Mouse (Mus musculus): Measurements from ENCODE around the gene Fam192a. TPM values are rescaled to one million over a fixed set of nuclear protein-coding genes. Genes with fewer than 3 reads are reported as not detected.

The Fam192a gene
- polyA plus RNA-seq, 1 experiment from 2014 or later = 109 TPM

- H3K27me3 ChIP-seq (ENCODE audit: control insufficient read depth, insufficient read depth, low read length) = peaks cover 13% of the 10 kb centered on the region
- WGBS = 91% methylated on average over 2 of the region's 2 CpGs
- DNase-seq (ENCODE audit: low spot score) = no peak
- no peak overlapping the region for H3K9ac ChIP-seq (replicated peaks; ENCODE audit: low read length)
- H3K4me2 ChIP-seq (ENCODE audit: low read depth, low read length) = no peak overlapping the region
- no peaks in the 10 kb centered on the region for H3K4me1 ChIP-seq (ENCODE audit: control insufficient read depth, insufficient read depth, low read length)
- no peak for ATAC-seq (replicated peaks; ENCODE audit: insufficient number of reproducible peaks, low FRiP score, low TSS enrichment, low read depth)
- H3K27ac ChIP-seq (replicated peaks; ENCODE audit: low read depth, low read length) = no peak overlapping the region
- no peaks in the 10 kb centered on the region for H3K9me3 ChIP-seq (replicated peaks; ENCODE audit: control insufficient read depth, low read length)
- no peak overlapping the region for H3K4me3 ChIP-seq (ENCODE audit: low read depth, low read length)
- H3K36me3 ChIP-seq (replicated peaks; ENCODE audit: control insufficient read depth, insufficient read depth, low read depth, low read length) = no peaks in the 10 kb centered on the region
Observed at GRCm38 (mm10) chr8:94537456-94537855, 64.3 kb downstream of the Fam192a start.

- H3K4me2 ChIP-seq (ENCODE audit: low read depth, low read length) = no peak overlapping the region
- 89% methylated on average over 7 of the region's 7 CpGs for WGBS
- DNase-seq (ENCODE audit: low spot score) (no peak), ATAC-seq (replicated peaks; ENCODE audit: insufficient number of reproducible peaks, low FRiP score, low TSS enrichment, low read depth) (no peak)
- no peak overlapping the region for H3K4me3 ChIP-seq (ENCODE audit: low read depth, low read length)
- H3K4me1 ChIP-seq (ENCODE audit: control insufficient read depth, insufficient read depth, low read length) = no peaks in the 10 kb centered on the region
- peaks cover 16% of the 10 kb centered on the region for H3K27me3 ChIP-seq (ENCODE audit: control insufficient read depth, insufficient read depth, low read length)
- H3K9ac ChIP-seq (replicated peaks; ENCODE audit: low read length) = no peak overlapping the region
- no peaks in the 10 kb centered on the region for H3K9me3 ChIP-seq (replicated peaks; ENCODE audit: control insufficient read depth, low read length)
- no peak overlapping the region for H3K27ac ChIP-seq (replicated peaks; ENCODE audit: low read depth, low read length)
- H3K36me3 ChIP-seq (replicated peaks; ENCODE audit: control insufficient read depth, insufficient read depth, low read depth, low read length) = no peaks in the 10 kb centered on the region
Observed at GRCm38 (mm10) chr8:94535631-94536030, 66.2 kb downstream of the Fam192a start.

- DNase-seq (ENCODE audit: low spot score) = no peak
- Histone ChIP-seq H3K4me1 (ENCODE audit: control insufficient read depth, insufficient read depth, low read length) (no peaks in the 10 kb centered on the region), H3K36me3 (replicated peaks; ENCODE audit: control insufficient read depth, insufficient read depth, low read depth, low read length) (no peaks in the 10 kb centered on the region), H3K9me3 (replicated peaks; ENCODE audit: control insufficient read depth, low read length) (no peaks in the 10 kb centered on the region), H3K9ac (replicated peaks; ENCODE audit: low read length) (no peak overlapping the region), H3K27ac (replicated peaks; ENCODE audit: low read depth, low read length) (no peak overlapping the region), H3K27me3 (ENCODE audit: control insufficient read depth, insufficient read depth, low read length) (peaks cover 16% of the 10 kb centered on the region), H3K4me2 (ENCODE audit: low read depth, low read length) (no peak overlapping the region), H3K4me3 (ENCODE audit: low read depth, low read length) (no peak overlapping the region)
- ATAC-seq (replicated peaks; ENCODE audit: insufficient number of reproducible peaks, low FRiP score, low TSS enrichment, low read depth) = no peak
- 59% methylated on average over 4 of the region's 4 CpGs for WGBS
Observed at GRCm38 (mm10) chr8:94534612-94535011, 67.2 kb downstream of the Fam192a start.

- peak; percentile 74 for DNase-seq (ENCODE audit: low spot score)
- Histone ChIP-seq H3K27me3 (ENCODE audit: control insufficient read depth, insufficient read depth, low read length) (peaks cover 16% of the 10 kb centered on the region), H3K9me3 (replicated peaks; ENCODE audit: control insufficient read depth, low read length) (no peaks in the 10 kb centered on the region), H3K4me1 (ENCODE audit: control insufficient read depth, insufficient read depth, low read length) (no peaks in the 10 kb centered on the region), H3K36me3 (replicated peaks; ENCODE audit: control insufficient read depth, insufficient read depth, low read depth, low read length) (no peaks in the 10 kb centered on the region), H3K27ac (replicated peaks; ENCODE audit: low read depth, low read length) (no peak within 1 kb of the TSS), H3K4me3 (ENCODE audit: low read depth, low read length) (peak within 1 kb of the TSS; percentile 59), H3K4me2 (ENCODE audit: low read depth, low read length) (peak within 1 kb of the TSS; percentile 95), H3K9ac (replicated peaks; ENCODE audit: low read length) (peak within 1 kb of the TSS; percentile 79)
- under 1% methylated on average over 70 of the region's 81 CpGs for WGBS
- ATAC-seq (replicated peaks; ENCODE audit: insufficient number of reproducible peaks, low FRiP score, low TSS enrichment, low read depth) = peak; percentile 77
Observed at GRCm38 (mm10) chr8:94532873-94533671, 68.7 kb downstream of the Fam192a start, which contains the start of gene Cpne2. Gene Cpne2, plus strand, starts transcription at chr8:94532990.

- WGBS = under 1% methylated on average over 31 of the region's 34 CpGs
- no peak for DNase-seq (ENCODE audit: low spot score)
- no peak overlapping the region for H3K27ac ChIP-seq (replicated peaks; ENCODE audit: low read depth, low read length)
Observed at GRCm38 (mm10) chr8:94532525-94532872, 69.3 kb downstream of the Fam192a start.

GRCm38 (mm10) chr8:94532000-94532399 is 69.8 kb downstream of the Fam192a start:
- Histone ChIP-seq H3K4me3 (ENCODE audit: low read depth, low read length) (peak overlapping the region; percentile 59), H3K9me3 (replicated peaks; ENCODE audit: control insufficient read depth, low read length) (no peaks in the 10 kb centered on the region), H3K4me1 (ENCODE audit: control insufficient read depth, insufficient read depth, low read length) (no peaks in the 10 kb centered on the region), H3K27me3 (ENCODE audit: control insufficient read depth, insufficient read depth, low read length) (peaks cover 16% of the 10 kb centered on the region), H3K36me3 (replicated peaks; ENCODE audit: control insufficient read depth, insufficient read depth, low read depth, low read length) (no peaks in the 10 kb centered on the region), H3K9ac (replicated peaks; ENCODE audit: low read length) (peak overlapping the region; percentile 15), H3K27ac (replicated peaks; ENCODE audit: low read depth, low read length) (no peak overlapping the region), H3K4me2 (ENCODE audit: low read depth, low read length) (peak overlapping the region; percentile 95)
- DNase-seq (ENCODE audit: low spot score) (peak; percentile 26), ATAC-seq (replicated peaks; ENCODE audit: insufficient number of reproducible peaks, low FRiP score, low TSS enrichment, low read depth) (no peak)
- under 1% methylated on average over 8 of the region's 8 CpGs for WGBS

More at GRCm38 (mm10) chr8:94532525-94532872, 69.3 kb downstream of the Fam192a start:
- Histone ChIP-seq H3K27me3 (ENCODE audit: control insufficient read depth, insufficient read depth, low read length) (peaks cover 16% of the 10 kb centered on the region), H3K4me1 (ENCODE audit: control insufficient read depth, insufficient read depth, low read length) (no peaks in the 10 kb centered on the region), H3K4me3 (ENCODE audit: low read depth, low read length) (peak overlapping the region; percentile 59), H3K4me2 (ENCODE audit: low read depth, low read length) (peak overlapping the region; percentile 95), H3K9ac (replicated peaks; ENCODE audit: low read length) (peak overlapping the region; percentile 79), H3K9me3 (replicated peaks; ENCODE audit: control insufficient read depth, low read length) (no peaks in the 10 kb centered on the region), H3K36me3 (replicated peaks; ENCODE audit: control insufficient read depth, insufficient read depth, low read depth, low read length) (no peaks in the 10 kb centered on the region)
- ATAC-seq (replicated peaks; ENCODE audit: insufficient number of reproducible peaks, low FRiP score, low TSS enrichment, low read depth) = peak; percentile 37; the same call in 1 of the 2 replicates

GRCm38 (mm10) chr8:94530643-94531042 is 71.2 kb downstream of the Fam192a start:
- Histone ChIP-seq H3K36me3 (replicated peaks; ENCODE audit: control insufficient read depth, insufficient read depth, low read depth, low read length) (no peaks in the 10 kb centered on the region), H3K4me3 (ENCODE audit: low read depth, low read length) (no peak overlapping the region), H3K4me1 (ENCODE audit: control insufficient read depth, insufficient read depth, low read length) (no peaks in the 10 kb centered on the region), H3K27ac (replicated peaks; ENCODE audit: low read depth, low read length) (no peak overlapping the region), H3K27me3 (ENCODE audit: control insufficient read depth, insufficient read depth, low read length) (peaks cover 16% of the 10 kb centered on the region), H3K9ac (replicated peaks; ENCODE audit: low read length) (no peak overlapping the region), H3K4me2 (ENCODE audit: low read depth, low read length) (no peak overlapping the region), H3K9me3 (replicated peaks; ENCODE audit: control insufficient read depth, low read length) (no peaks in the 10 kb centered on the region)
- 93% methylated on average over 4 of the region's 4 CpGs for WGBS
- DNase-seq (ENCODE audit: low spot score) = no peak
- ATAC-seq (replicated peaks; ENCODE audit: insufficient number of reproducible peaks, low FRiP score, low TSS enrichment, low read depth) = no peak

GRCm38 (mm10) chr8:94529875-94530274 is 71.9 kb downstream of the Fam192a start:
- H3K27me3 ChIP-seq (ENCODE audit: control insufficient read depth, insufficient read depth, low read length) = peaks cover 16% of the 10 kb centered on the region
- 78% methylated on average over 4 of the region's 4 CpGs for WGBS
- ATAC-seq (replicated peaks; ENCODE audit: insufficient number of reproducible peaks, low FRiP score, low TSS enrichment, low read depth) (no peak), DNase-seq (ENCODE audit: low spot score) (no peak)
- H3K4me2 ChIP-seq (ENCODE audit: low read depth, low read length) = no peak overlapping the region
- H3K27ac ChIP-seq (replicated peaks; ENCODE audit: low read depth, low read length) = no peak overlapping the region
- H3K4me1 ChIP-seq (ENCODE audit: control insufficient read depth, insufficient read depth, low read length) = no peaks in the 10 kb centered on the region
- no peaks in the 10 kb centered on the region for H3K36me3 ChIP-seq (replicated peaks; ENCODE audit: control insufficient read depth, insufficient read depth, low read depth, low read length)
- H3K9me3 ChIP-seq (replicated peaks; ENCODE audit: control insufficient read depth, low read length) = no peaks in the 10 kb centered on the region
- no peak overlapping the region for H3K4me3 ChIP-seq (ENCODE audit: low read depth, low read length)
- no peak overlapping the region for H3K9ac ChIP-seq (replicated peaks; ENCODE audit: low read length)

Data from embryonic facial prominence, embryonic 11.5 days (tissue).